Mouse (Mus musculus): ENCODE measurements around the gene Nrsn1. TPM values are rescaled to one million over a fixed set of nuclear protein-coding genes. Genes with fewer than 3 reads are reported as not detected.
"Not testable (repeated sequence)": the region's sequence is repeated elsewhere in the genome, so short reads cannot be mapped to it uniquely, and the experiment has no call there.

The Nrsn1 gene
- total RNA-seq (2021), result not detected
- long read RNA-seq, experiment 1, result 0 reads
- long read RNA-seq, experiment 2, result 0 reads

- intact Hi-C loops (cut with DNase I); DNase-seq: not testable (repeated sequence)
These were observed at the start of gene Nrsn1 for GRCm38 (mm10) chr13:25270402-25270801. Nrsn1 (minus strand) TSS chr13:25270502.

- intact Hi-C loops (cut with DNase I), result no loop called here
- DNase-seq, result no peak
These were observed 41.8 kb upstream of the Nrsn1 start for GRCm38 (mm10) chr13:25312059-25312458.

- no peak for DNase-seq
- intact Hi-C loops (cut with DNase I), result no loop called here
These were observed 39.8 kb upstream of the Nrsn1 start for GRCm38 (mm10) chr13:25310068-25310467.

GRCm38 (mm10) chr13:25288736-25289135 lies 18.4 kb upstream of the Nrsn1 start:
- no peak for DNase-seq
- intact Hi-C loops (cut with DNase I), result no loop called here

- no peak for DNase-seq
- intact Hi-C loops (cut with DNase I), result no loop called here
These were observed 4.7 kb upstream of the Nrsn1 start for GRCm38 (mm10) chr13:25274934-25275565.

- intact Hi-C loops (cut with DNase I), result no loop called here
- DNase-seq, result no peak
These were observed 1.9 kb upstream of the Nrsn1 start for GRCm38 (mm10) chr13:25272189-25272588.

GRCm38 (mm10) chr13:25269569-25270268 lies 583 bp downstream of the Nrsn1 start:
- no peak for DNase-seq
- intact Hi-C loops (cut with DNase I), result no loop called here

- intact Hi-C loops (cut with DNase I), result no loop called here
- DNase-seq, result peak in 1 of 2 experiments; percentile 24
These were observed 1.3 kb downstream of the Nrsn1 start for GRCm38 (mm10) chr13:25269039-25269438.

- intact Hi-C loops (cut with DNase I), result no loop called here
- DNase-seq, result no peak
These were observed 7.6 kb downstream of the Nrsn1 start for GRCm38 (mm10) chr13:25262748-25263147.

- intact Hi-C loops (cut with DNase I), result no loop called here
- no peak for DNase-seq
These were observed 12.7 kb downstream of the Nrsn1 start for GRCm38 (mm10) chr13:25257608-25258007.

GRCm38 (mm10) chr13:25254478-25255263 lies 15.6 kb downstream of the Nrsn1 start:
- intact Hi-C loops (cut with DNase I), result no loop called here
- no peak for DNase-seq

GRCm38 (mm10) chr13:25251893-25252292 lies 18.4 kb downstream of the Nrsn1 start:
- DNase-seq, result no peak
- intact Hi-C loops (cut with DNase I), result no loop called here

- no peak for DNase-seq
- intact Hi-C loops (cut with DNase I), result no loop called here
These were observed 50.0 kb downstream of the Nrsn1 start for GRCm38 (mm10) chr13:25220186-25220787.

GRCm38 (mm10) chr13:25218394-25218793 lies 51.9 kb downstream of the Nrsn1 start:
- intact Hi-C loops (cut with DNase I), result no loop called here
- DNase-seq, result no peak

- intact Hi-C loops (cut with DNase I), result no loop called here
- no peak for DNase-seq
These were observed 63.4 kb downstream of the Nrsn1 start for GRCm38 (mm10) chr13:25206950-25207349.

Other genes with a start within 250 kb of the Nrsn1 start
- under 1 TPM; 0.41 to 0.67 TPM for gene Dcdc2a, start 214.5 kb downstream of the Nrsn1 start, total RNA-seq (2021)